In the genomic region with DNA sequence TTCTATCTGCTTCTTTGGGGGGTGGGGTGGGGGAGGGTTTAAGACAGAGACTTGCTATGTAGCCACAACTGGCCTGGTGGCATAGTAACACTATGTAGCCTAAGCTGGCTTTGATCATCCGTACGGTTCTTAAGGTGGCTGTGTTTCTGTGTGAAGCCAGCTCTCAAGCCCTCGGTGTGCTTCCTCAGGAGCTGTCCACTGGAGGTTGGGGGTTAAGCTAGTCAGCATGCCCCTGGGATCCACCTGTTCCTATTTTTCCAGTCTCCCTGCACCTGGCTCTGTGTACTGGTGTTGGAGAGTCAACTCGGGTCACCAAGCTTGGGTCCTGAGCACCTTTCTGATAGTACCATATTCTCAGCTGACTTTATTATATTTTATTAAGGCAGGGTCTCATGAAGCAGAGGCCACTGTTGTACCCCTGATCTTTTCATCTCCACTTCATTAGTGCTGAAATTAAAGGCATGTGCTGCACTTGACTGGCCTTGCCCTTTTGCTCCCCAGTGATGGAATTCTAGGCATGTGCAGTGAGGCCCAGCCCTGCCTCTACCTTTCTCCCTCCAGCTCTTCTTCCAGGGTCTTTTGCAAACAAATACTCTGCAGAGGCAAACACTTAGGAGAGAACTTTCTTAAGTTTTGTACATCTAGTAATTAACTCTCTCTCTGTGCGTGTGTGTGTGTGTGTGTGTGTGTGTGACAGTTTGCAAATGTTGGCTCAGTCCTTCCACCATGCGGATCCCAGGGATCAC, we compare ENCODE assay signal across 15 mouse cellular contexts. TPM values are rescaled to one million over a fixed set of nuclear protein-coding genes. Genes with fewer than 3 reads are reported as not detected.
DNase-seq lines count a peak whose midpoint lies in the region; ATAC-seq lines count a peak whose summit lies in the region.
"Had no signal": no experiment of that assay in that cellular context is flagged by ENCODE, and none has a peak within 500 bp of the region (broad histone marks: within the 10 kb centered on the region; RNA-seq: fewer than 3 reads in every experiment).

No protein-coding gene starts in this region.

- no peaks in the 10 kb centered on the region for H3K9me3 ChIP-seq in liver, embryonic 13.5 days (replicated peaks)
- H3K9me3 ChIP-seq: liver, embryonic 12.5 days had no signal

- DNase-seq in liver, embryonic 13.5 days = no peak
- DNase-seq in liver = no peak
- peak; percentile 93 for DNase-seq in R1 (ENCODE audit: low read depth, low spot score)
- DNase-seq in kidney, adult 8-10 months = peak; percentile 26 to 35
- DNase-seq in lung, postnatal 36 days = peak; percentile 30
- DNase-seq in spleen, postnatal 4 days (ENCODE audit: low spot score in 2 of 2) = no peak
- no peak for DNase-seq in T-cell, adult 2 months (ENCODE audit: low spot score)
- DNase-seq: adrenal gland, adult 8-10 months; embryo, embryonic 11 days; heart, postnatal 14 days; thymus, adult 18-20 months had no signal

- H3K4me2 ChIP-seq in liver, embryonic 13.5 days = no peak overlapping the region
- H3K4me2 ChIP-seq: liver, embryonic 12.5 days had no signal

- WGBS in liver, embryonic 13.5 days (ENCODE audit: insufficient replicate concordance) = 61% methylated on average over 6 of the region's 6 CpGs

- H3K4me1 ChIP-seq in liver, embryonic 13.5 days (replicated peaks) = no peaks in the 10 kb centered on the region

- ATAC-seq in liver, embryonic 13.5 days (ENCODE audit: low read depth) = no peak
- ATAC-seq: CD4-positive, CD25-positive, alpha-beta regulatory T cell, adult 4 months; liver, embryonic 12.5 days had no signal

- H3K9ac ChIP-seq in liver, embryonic 13.5 days = 0 out of 2 replicates have a peak overlapping the region, but pooled peaks have one; percentile 9
- H3K9ac ChIP-seq: liver, embryonic 12.5 days had no signal

- H3K27me3 ChIP-seq in liver, embryonic 13.5 days = no peaks in the 10 kb centered on the region; the same call in 1 of the 2 replicates

- no peak overlapping the region for H3K4me3 ChIP-seq in liver, embryonic 13.5 days (replicated peaks)
- H3K4me3 ChIP-seq: erythroblast, embryonic 14.5 days; liver, embryonic 12.5 days had no signal

- 0 out of 2 replicates have a peak overlapping the region, but pooled peaks have one; percentile 18 for H3K27ac ChIP-seq in liver, embryonic 13.5 days
- H3K27ac ChIP-seq: liver, embryonic 12.5 days had no signal

- no peaks in the 10 kb centered on the region for H3K36me3 ChIP-seq in liver, embryonic 13.5 days
- H3K36me3 ChIP-seq: liver, embryonic 12.5 days had no signal

RNA-seq across cellular contexts. Expression of a gene that starts 9.9 kb away (rescaled TPM):
- 282 and 292 TPM in 2 replicates for polyA plus RNA-seq in liver, embryonic 13.5 days (2015; fragmentation: Nextera tagmentation; extraction: Ambion mirVana)

RNA-seq across cellular contexts. Expression of a gene that starts 22.2 kb away (rescaled TPM):
- not detected in 2 replicates for polyA plus RNA-seq in liver, embryonic 13.5 days (2015; fragmentation: Nextera tagmentation; extraction: Ambion mirVana)
- polyA plus RNA-seq: erythroblast, embryonic 14.5 days; liver, embryonic 12.5 days had no signal

RNA-seq across cellular contexts. Expression of a gene that starts 29.7 kb away (rescaled TPM):
- 242 and 279 TPM in 2 replicates for polyA plus RNA-seq in liver, embryonic 13.5 days (2015; fragmentation: Nextera tagmentation; extraction: Ambion mirVana)

RNA-seq across cellular contexts. Expression of a gene that starts 32.9 kb away (rescaled TPM):
- polyA plus RNA-seq in liver, embryonic 13.5 days (2015; fragmentation: Nextera tagmentation; extraction: Ambion mirVana) = 13.7 and 14.6 TPM in 2 replicates

RNA-seq across cellular contexts. Expression of a gene that starts 39.6 kb away (rescaled TPM):
- 0.44 TPM in 1 of 2 replicates, not detected in the other for polyA plus RNA-seq in liver, embryonic 13.5 days (2015; fragmentation: Nextera tagmentation; extraction: Ambion mirVana)
- polyA plus RNA-seq: CD4-positive, CD25-positive, alpha-beta regulatory T cell, adult 4 months; cerebellum, adult 2 months; erythroblast, embryonic 14.5 days had no signal

Comparison
In these comparisons a context has a peak if more than half of its experiments do, and no peak if none do; other contexts are left out.
1. DNase-seq: peak in R1 (single experiment), kidney, adult 8-10 months (2 of 2) and lung, postnatal 36 days (single experiment); none in liver, embryonic 13.5 days (single experiment), liver (single experiment), spleen, postnatal 4 days (0 of 2) and T-cell, adult 2 months (single experiment).